Mouse (Mus musculus): ENCODE results near the gene Olfr360.
"Not testable (repeated sequence)": the region's sequence is repeated elsewhere in the genome, so short reads cannot be mapped to it uniquely, and the experiment has no call there.

The Olfr360 gene

GRCm38 (mm10) chr2:37065446-37065845 is at the start of gene Olfr360:
Gene Olfr360, plus strand, starts transcription at chr2:37065746.
- Histone ChIP-seq H3K27me3 (ENCODE audit: insufficient read depth, low read length) (no peaks in the 10 kb centered on the region), H3K4me3 (replicated peaks; ENCODE audit: low read length) (no peak within 1 kb of the TSS), H3K36me3 (ENCODE audit: insufficient read depth, low read length) (no peaks in the 10 kb centered on the region), H3K4me1 (replicated peaks; ENCODE audit: low read depth, low read length) (no peaks in the 10 kb centered on the region), H3K9me3 (ENCODE audit: low read length) (peaks cover 14% of the 10 kb centered on the region)
- TF ChIP-seq NANOG (IDR thresholded peaks at IDR 0.05; ENCODE audit: borderline replicate concordance, low read length) (no peak), POU5F1 (IDR thresholded peaks at IDR 0.05; ENCODE audit: borderline replicate concordance, low read length) (no peak), CTCF (conservative IDR thresholded peaks at IDR 0.05; ENCODE audit: low read length) (no peak)

GRCm38 (mm10) chr2:37089190-37089589 is 23.6 kb downstream of the Olfr360 start, which contains the start of gene Olfr361:
Gene Olfr361, minus strand, starts transcription at chr2:37089290.
- H3K4me1 ChIP-seq (replicated peaks; ENCODE audit: low read depth, low read length); H3K4me3 ChIP-seq (replicated peaks; ENCODE audit: low read length); H3K9me3 ChIP-seq (ENCODE audit: low read length); H3K27me3 ChIP-seq (ENCODE audit: insufficient read depth, low read length); H3K36me3 ChIP-seq (ENCODE audit: insufficient read depth, low read length): not testable (repeated sequence)

GRCm38 (mm10) chr2:37117810-37118209 is 52.3 kb downstream of the Olfr360 start, which contains the start of gene Olfr362:
Gene Olfr362, minus strand, starts transcription at chr2:37117910.
- Histone ChIP-seq H3K9me3 (ENCODE audit: low read length) (no peaks in the 10 kb centered on the region), H3K27me3 (ENCODE audit: insufficient read depth, low read length) (no peaks in the 10 kb centered on the region), H3K36me3 (ENCODE audit: insufficient read depth, low read length) (no peaks in the 10 kb centered on the region), H3K4me3 (replicated peaks; ENCODE audit: low read length) (no peak within 1 kb of the TSS), H3K4me1 (replicated peaks; ENCODE audit: low read depth, low read length) (no peaks in the 10 kb centered on the region)
- no peak for TF ChIP-seq POU5F1 (IDR thresholded peaks at IDR 0.05; ENCODE audit: borderline replicate concordance, low read length)
- no peak for TF ChIP-seq NANOG (IDR thresholded peaks at IDR 0.05; ENCODE audit: borderline replicate concordance, low read length)
- TF ChIP-seq CTCF (conservative IDR thresholded peaks at IDR 0.05; ENCODE audit: low read length): no peak

All from E14TG2a.4 (cell line).